Mouse (Mus musculus): ENCODE results near the gene Dhx34. TPM values are rescaled to one million over a fixed set of nuclear protein-coding genes. Genes with fewer than 3 reads are reported as not detected.

Gene Dhx34
- polyA plus RNA-seq, 2 experiments from 2014 or later: 7.0 to 10.9 TPM

- no peak for ATAC-seq
Observed at GRCm38 (mm10) chr7:16160702-16161101, 61.1 kb downstream of the Dhx34 start.

DNA sequence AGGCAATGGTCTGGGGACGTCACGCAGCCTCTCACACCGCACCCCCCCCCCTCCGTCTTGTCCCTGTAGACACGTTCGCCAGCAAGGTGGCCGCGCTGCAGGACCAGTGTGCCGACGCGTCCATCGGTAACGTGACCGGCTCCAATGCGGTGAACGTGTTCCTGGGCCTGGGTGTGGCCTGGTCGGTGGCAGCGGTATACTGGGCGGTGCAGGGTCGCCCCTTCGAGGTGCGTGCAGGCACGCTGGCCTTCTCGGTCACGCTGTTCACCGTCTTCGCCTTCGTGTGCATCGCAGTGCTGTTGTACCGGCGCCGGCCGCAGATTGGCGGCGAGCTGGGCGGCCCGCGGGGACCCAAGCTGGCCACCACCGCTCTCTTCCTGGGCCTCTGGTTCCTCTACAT lies 63.1 kb downstream of the Dhx34 start:
- ATAC-seq: no peak

GRCm38 (mm10) chr7:16156105-16156714 lies 65.6 kb downstream of the Dhx34 start:
- no peak for ATAC-seq

- ATAC-seq: no peak
Observed at GRCm38 (mm10) chr7:16155132-16155872, 66.5 kb downstream of the Dhx34 start.

DNA sequence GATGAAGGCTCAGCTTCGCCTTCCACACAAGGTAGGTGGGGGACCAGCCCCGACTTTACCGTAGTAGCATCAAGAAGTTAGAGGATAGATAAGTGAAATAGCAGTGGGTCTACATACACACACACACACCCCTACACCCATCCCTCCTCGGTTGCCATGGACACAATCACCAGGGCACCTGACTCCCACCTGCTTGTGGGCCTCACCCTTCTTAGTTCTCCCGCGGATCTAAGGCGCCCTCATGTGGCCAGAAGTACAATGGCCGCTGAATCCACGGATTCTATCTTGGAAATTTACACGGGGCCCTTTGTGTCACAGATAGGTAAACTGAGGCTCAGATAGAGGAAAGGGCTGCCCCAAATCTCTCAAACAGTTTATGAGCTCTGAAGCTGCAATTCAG lies 68.3 kb downstream of the Dhx34 start:
- ATAC-seq: peak; percentile 69

DNA sequence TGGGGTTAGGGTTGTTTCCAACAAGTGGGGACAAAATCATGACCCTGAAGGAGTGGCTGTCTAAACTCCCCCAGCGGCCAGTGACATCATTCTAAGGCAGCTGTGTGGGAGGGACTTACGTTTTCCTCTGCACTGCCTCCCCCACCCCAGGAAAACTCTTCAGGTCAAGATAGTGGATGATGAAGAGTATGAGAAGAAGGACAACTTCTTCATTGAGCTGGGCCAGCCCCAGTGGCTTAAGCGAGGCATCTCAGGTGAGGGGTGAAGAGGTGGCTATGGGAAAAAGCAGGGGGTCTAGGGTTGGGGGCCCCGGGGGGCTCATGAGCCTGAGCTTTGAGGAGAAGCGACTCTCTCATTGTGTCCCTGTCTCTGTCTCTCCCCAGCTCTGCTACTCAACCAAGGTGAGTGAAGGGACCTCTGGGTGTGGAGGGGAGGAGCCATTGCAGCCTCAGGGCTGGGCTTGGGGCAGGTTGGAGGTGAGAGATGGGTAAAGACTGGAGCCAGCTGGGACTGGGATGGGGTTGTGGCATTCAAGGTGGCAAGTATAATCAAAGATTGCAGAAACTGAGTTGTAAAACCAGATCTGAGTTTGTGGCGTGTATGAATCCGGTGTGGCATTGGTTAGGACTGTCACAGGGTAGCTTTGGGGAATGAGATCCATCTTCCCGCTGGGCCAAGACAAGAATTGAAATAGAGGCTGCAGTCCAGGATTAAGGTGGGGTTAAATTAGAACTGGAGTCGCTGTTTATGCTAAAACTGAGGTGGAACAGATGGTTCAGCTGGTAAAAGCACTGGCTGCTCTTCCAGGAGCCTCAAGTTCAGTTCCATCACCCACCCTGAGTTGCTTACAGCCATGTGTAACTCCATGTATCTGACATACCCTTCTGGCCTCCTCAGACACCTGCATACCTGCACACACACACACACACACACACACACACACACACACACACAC lies 71.4 kb downstream of the Dhx34 start:
- ATAC-seq: no peak

GRCm38 (mm10) chr7:16149241-16149640 lies 72.6 kb downstream of the Dhx34 start:
- no peak for ATAC-seq

DNA sequence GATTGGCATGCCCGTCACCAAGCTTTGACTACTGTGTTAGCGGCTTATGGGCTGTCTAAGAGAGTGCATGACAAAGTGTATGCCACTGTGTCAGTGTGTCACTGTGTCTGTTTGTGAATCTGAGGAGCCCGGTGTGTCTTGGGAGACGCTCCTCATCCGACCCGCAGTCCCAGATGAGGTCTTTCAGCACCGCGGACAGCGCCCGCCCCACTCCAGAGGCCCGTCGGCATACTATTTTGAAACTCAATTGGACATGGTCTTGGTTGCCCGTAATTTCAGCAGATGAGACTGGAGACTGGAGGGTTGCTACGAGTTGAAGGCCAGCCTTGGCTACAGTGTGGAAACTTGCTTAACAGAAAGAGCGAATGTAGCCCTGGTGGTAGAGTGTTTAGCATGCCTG lies 74.2 kb downstream of the Dhx34 start:
- ATAC-seq: no peak

Other genes starting within 250 kb of the Dhx34 start
- gene Bicra, start 174.1 kb downstream of the Dhx34 start, polyA plus RNA-seq (2017; shearing (Covaris generic)): 1 to 10 TPM; 3.7 TPM
- under 1 TPM in 1 of 2 experiments, not detected in 1; 0.11 TPM for gene Zfp541, start 160.2 kb downstream of the Dhx34 start, polyA plus RNA-seq (2017; shearing (Covaris generic))
- 100 to 1,000 TPM; 162 to 259 TPM for gene Napa, start 123.6 kb downstream of the Dhx34 start, polyA plus RNA-seq (2017; shearing (Covaris generic))
- 10 to 100 TPM; 18.6 to 21.8 TPM for gene Kptn, start 102.1 kb downstream of the Dhx34 start, polyA plus RNA-seq (2017; shearing (Covaris generic))
- gene Slc8a2, start 92.2 kb downstream of the Dhx34 start, polyA plus RNA-seq (2017; shearing (Covaris generic)): not detected
- 10 to 100 TPM; 11.0 to 17.9 TPM for gene Meis3, start 46.9 kb downstream of the Dhx34 start, polyA plus RNA-seq (2017; shearing (Covaris generic))
- not detected for gene C5ar2, start 22.1 kb upstream of the Dhx34 start, polyA plus RNA-seq (2017; shearing (Covaris generic))
- not detected for gene C5ar1, start 37.5 kb upstream of the Dhx34 start, polyA plus RNA-seq (2017; shearing (Covaris generic))
- 1 to 10 TPM; 1.8 to 2.8 TPM for gene Inafm1, start 51.6 kb upstream of the Dhx34 start, polyA plus RNA-seq (2017; shearing (Covaris generic))
- 10 to 100 TPM; 11.1 to 11.2 TPM for gene Ccdc9, start 64.8 kb upstream of the Dhx34 start, polyA plus RNA-seq (2017; shearing (Covaris generic))
- 1 to 10 TPM in 1 of 2 experiments, under 1 TPM in 1; 0.43 to 1.5 TPM for gene Bbc3, start 86.4 kb upstream of the Dhx34 start, polyA plus RNA-seq (2017; shearing (Covaris generic))
- gene Sae1, start 165.8 kb upstream of the Dhx34 start, polyA plus RNA-seq (2017; shearing (Covaris generic)): 100 to 1,000 TPM in 1 of 2 experiments, 10 to 100 TPM in 1; 75.9 to 106 TPM
- gene Zc3h4, start 178.9 kb upstream of the Dhx34 start, polyA plus RNA-seq (2017; shearing (Covaris generic)): 10 to 100 TPM; 14.0 to 16.1 TPM
- 1 to 10 TPM; 5.7 to 9.2 TPM for gene Tmem160, start 230.7 kb upstream of the Dhx34 start, polyA plus RNA-seq (2017; shearing (Covaris generic))

All from activated CD4-positive, CD25-positive, alpha-beta regulatory T cell, adult 4 months (primary cell).